Mouse (Mus musculus) midbrain, postnatal 0 days (tissue): ENCODE measurements around the gene Ubr4. TPM values are rescaled to one million over a fixed set of nuclear protein-coding genes. Genes with fewer than 3 reads are reported as not detected.

Source experiments
- ATAC-seq: fragments of 200-750 bp; cut with Nextera tagmentation; 2 replicates; pipeline ENCODE4 v1.8.0; 2017; ENCODE audit warnings: moderate number of reproducible peaks, mild to moderate bottlenecking, moderate TSS enrichment, moderate library complexity; ENCODE audit not compliant: low FRiP score
- DNase-seq: peaks from one replicate; pipeline ENCODE4 v3.0.0-alpha.2; 2015; ENCODE audit warnings: low spot score
- H3K27ac ChIP-seq: fragments of 300-500 bp; sonication (generic); 2 replicates; pipeline ENCODE4 v1.5.1; 2014; ENCODE audit warnings: low read depth, mild to moderate bottlenecking, low read length, mixed read lengths
- H3K27me3 ChIP-seq: fragments of 300-500 bp; sonication (generic); 2 replicates; pipeline ENCODE4 v1.6.1; 2014; ENCODE audit warnings: low read length, control low read depth, mixed read lengths; ENCODE audit not compliant: insufficient read depth
- H3K36me3 ChIP-seq: fragments of 300-500 bp; sonication (generic); 2 replicates; pipeline ENCODE4 v1.6.1; 2014; ENCODE audit warnings: low read length, control low read depth, mixed read lengths; ENCODE audit not compliant: insufficient read depth
- H3K4me1 ChIP-seq: fragments of 300-500 bp; sonication (generic); 2 replicates; pipeline ENCODE4 v1.6.1; 2014; ENCODE audit warnings: mild to moderate bottlenecking, control low read depth, antibody characterized with exemption, low read length, mixed read lengths; ENCODE audit not compliant: insufficient read depth
- H3K4me2 ChIP-seq: fragments of 300-500 bp; sonication (generic); 2 replicates; pipeline ENCODE4 v1.6.1; 2014; ENCODE audit warnings: low read depth, mild to moderate bottlenecking, low read length, mixed read lengths; ENCODE audit not compliant: poor library complexity, severe bottlenecking
- H3K4me3 ChIP-seq: fragments of 300-500 bp; sonication (generic); 2 replicates; pipeline ENCODE4 v1.5.1; 2014; ENCODE audit warnings: low read depth, mild to moderate bottlenecking, low read length, moderate library complexity
- H3K9ac ChIP-seq: fragments of 300-500 bp; sonication (generic); replicated peaks from 2 replicates; pipeline ENCODE4 v1.6.1; 2014; ENCODE audit warnings: mild to moderate bottlenecking, low read length, moderate library complexity, mixed read lengths; ENCODE audit not compliant: poor library complexity, severe bottlenecking
- H3K9me3 ChIP-seq: fragments of 300-500 bp; sonication (generic); 2 replicates; pipeline ENCODE4 v1.6.1; 2016; ENCODE audit warnings: low read length, control low read depth
- CTCF ChIP-seq: IDR thresholded peaks from 2 replicates; pipeline ENCODE4 v1.5.1; 2016; ENCODE audit warnings: antibody characterized with exemption, mild to moderate bottlenecking
- WGBS: fragments of 180-500 bp; shearing (Covaris S2); extraction: QIAGEN DNeasy Blood & Tissue Kit; methylation state at CpG from one replicate; pipeline ENCODE4 v1.1.7; 2014; 5-methylcytosine and 5-hydroxymethylcytosine counted together
- polyA plus RNA-seq: library from polyadenylated mRNA; unstranded; fragments of >200 nt; fragmentation: Nextera tagmentation; extraction: Ambion mirVana; gene quantifications from 2 replicates; pipeline ENCODE4 v1.2.1, GENCODE M21; 2015
- total RNA-seq: library from RNA; depleted of rRNA; stranded (reverse); fragments of >200 nt; gene quantifications from 2 replicates; pipeline ENCODE4 v1.2.3, GENCODE M21; 2014; rRNA removed

Ubr4 gene
- total RNA-seq (164 and 176 TPM in 2 replicates), polyA plus RNA-seq (59.8 and 63.6 TPM in 2 replicates)

DNA sequence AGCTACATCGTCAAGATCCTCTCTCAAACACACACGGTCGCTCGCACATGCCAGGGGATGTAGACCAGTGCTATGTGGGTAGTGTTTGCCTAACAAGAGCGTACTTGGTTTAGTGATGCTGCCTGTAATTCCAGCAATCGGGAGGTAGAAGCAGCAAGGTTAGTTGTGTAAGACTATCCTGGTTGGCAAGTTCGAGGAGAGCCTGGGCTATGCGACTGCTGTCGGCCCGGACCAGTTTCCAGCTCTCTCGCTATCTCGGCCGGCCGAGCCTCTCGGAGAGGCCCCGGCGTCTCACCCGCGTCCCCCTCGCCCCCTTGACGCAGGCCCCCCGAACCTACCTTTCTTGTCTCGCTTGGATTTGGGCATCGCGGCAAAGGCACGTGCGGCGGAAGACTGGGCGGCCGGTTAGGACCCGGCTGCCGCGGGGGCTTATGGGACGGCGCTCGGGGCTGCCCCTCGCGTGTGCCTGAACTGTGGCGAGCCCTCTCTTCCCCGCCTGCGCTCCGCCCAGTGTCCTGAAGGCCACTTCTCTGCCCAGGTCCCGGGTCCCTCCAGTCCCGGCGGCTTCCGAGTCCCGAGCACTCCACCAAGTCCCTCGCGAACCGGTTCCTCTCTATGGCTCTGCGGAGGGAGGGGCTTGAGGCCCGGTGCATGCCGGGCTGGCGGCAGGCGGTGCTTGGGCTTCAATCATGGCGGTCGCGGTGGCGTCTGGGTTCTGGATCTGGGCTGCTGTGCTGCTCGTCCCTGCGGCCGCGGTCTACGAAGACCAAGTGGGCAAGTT lies at the start of gene Ubr4, which contains the start of the genes Mrto4 and Emc1:
Gene Ubr4, plus strand, starts transcription at position 679 of the 781 bp plus-strand sequence.
Gene Mrto4, minus strand, starts transcription at position 646 of the 781 bp plus-strand sequence.
Gene Emc1, plus strand, starts transcription at position 657 of the 781 bp plus-strand sequence.
- no peak for TF ChIP-seq CTCF
- Histone ChIP-seq H3K4me1 (peaks cover 13% of the 10 kb centered on the region; the same call in 1 of the 2 replicates), H3K9ac (peak within 1 kb of the TSS; percentile 94), H3K27ac (peak within 1 kb of the TSS; percentile 96), H3K4me3 (peak within 1 kb of the TSS; percentile 75), H3K9me3 (no peaks in the 10 kb centered on the region), H3K36me3 (peaks cover 27% of the 10 kb centered on the region), H3K27me3 (no peaks in the 10 kb centered on the region), H3K4me2 (peak within 1 kb of the TSS; percentile 89)
- DNase-seq (peak; percentile 84), ATAC-seq (peak; percentile 93)
- under 1% methylated on average over 61 of the region's 64 CpGs for WGBS

DNA sequence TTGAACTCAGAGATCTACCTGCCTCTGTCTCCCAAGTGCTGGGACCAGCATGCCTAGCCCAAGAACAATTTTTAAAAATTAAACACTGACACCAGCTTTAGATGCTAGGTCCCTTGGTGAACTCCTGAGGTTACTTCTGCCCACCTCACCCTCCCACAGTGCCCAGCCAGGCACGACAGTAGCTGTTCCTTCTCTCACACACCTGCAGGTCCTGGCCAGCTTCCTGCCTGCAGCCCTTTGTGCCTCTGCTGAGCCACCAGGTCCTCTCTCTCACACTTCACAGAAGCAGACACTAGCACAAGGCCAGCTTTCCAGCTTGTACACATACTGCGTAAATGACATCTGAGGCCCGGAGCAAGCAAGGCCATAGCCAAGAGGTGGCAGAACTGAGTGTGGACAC lies 46.9 kb upstream of the Ubr4 start:
- Histone ChIP-seq H3K36me3 (peaks cover 33% of the 10 kb centered on the region), H3K27ac (no peak overlapping the region), H3K9me3 (no peaks in the 10 kb centered on the region), H3K9ac (no peak overlapping the region), H3K4me2 (no peak overlapping the region), H3K4me3 (no peak overlapping the region), H3K27me3 (no peaks in the 10 kb centered on the region), H3K4me1 (peaks cover 5% of the 10 kb centered on the region; the same call in 1 of the 2 replicates)
- DNase-seq (no peak), ATAC-seq (no peak)
- WGBS = 91% methylated on average over 3 of the region's 3 CpGs
- TF ChIP-seq CTCF = no peak

DNA sequence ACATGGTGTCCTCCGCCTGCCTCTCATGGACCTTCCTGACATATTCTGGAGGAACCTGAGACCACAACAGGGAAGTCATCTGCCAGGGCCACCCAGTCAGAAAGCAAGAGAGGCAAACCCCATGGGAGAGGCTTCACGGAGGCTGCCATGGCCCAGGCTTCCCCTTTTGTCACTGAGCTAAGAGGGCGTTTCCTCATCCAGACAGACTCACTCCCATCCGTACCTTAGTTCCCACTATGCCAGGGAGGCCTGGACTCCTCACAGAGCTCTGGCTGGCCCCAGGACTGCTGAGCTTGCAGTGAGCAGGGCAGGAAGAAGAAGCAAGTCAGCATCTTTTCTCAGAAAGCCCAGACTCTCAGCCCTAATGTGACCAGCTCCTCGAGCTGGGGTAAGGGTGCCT lies 44.5 kb upstream of the Ubr4 start:
- peaks cover 13% of the 10 kb centered on the region; the same call in 1 of the 2 replicates for H3K4me1 ChIP-seq
- 85% methylated on average over 5 of the region's 5 CpGs for WGBS
- H3K4me3 ChIP-seq = no peak overlapping the region
- H3K4me2 ChIP-seq = no peak overlapping the region
- DNase-seq = no peak
- no peaks in the 10 kb centered on the region for H3K9me3 ChIP-seq
- no peak for ATAC-seq
- H3K9ac ChIP-seq = no peak overlapping the region
- H3K27ac ChIP-seq = no peak overlapping the region
- H3K36me3 ChIP-seq = peaks cover 12% of the 10 kb centered on the region; the same call in 1 of the 2 replicates
- no peaks in the 10 kb centered on the region for H3K27me3 ChIP-seq
- TF ChIP-seq CTCF = no peak

DNA sequence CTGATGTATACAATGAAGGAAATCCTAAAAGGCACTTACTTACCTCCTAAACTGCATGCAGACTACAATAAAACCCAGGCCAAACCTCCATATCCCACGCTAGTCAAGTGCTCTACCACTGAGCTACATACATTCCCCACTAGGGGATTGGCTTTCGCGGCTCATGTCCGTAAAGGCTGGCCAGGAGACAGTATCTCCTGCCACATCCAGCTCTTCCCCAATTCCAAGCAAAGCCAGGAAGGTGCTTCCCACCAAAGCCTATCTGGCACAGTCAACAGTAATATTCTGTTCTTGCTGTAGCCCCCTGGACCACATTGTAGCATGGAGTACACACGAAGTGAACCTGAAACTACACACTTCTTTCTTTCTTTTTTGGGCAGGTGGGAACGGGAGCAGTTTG lies 42.8 kb upstream of the Ubr4 start:
- Histone ChIP-seq H3K27me3 (no peaks in the 10 kb centered on the region), H3K4me3 (peak overlapping the region; percentile 91), H3K9me3 (no peaks in the 10 kb centered on the region), H3K9ac (peak overlapping the region; percentile 72), H3K36me3 (peaks cover 16% of the 10 kb centered on the region), H3K27ac (no peak overlapping the region), H3K4me2 (peak overlapping the region; percentile 92), H3K4me1 (peaks cover 13% of the 10 kb centered on the region; the same call in 1 of the 2 replicates)
- TF ChIP-seq CTCF = 0 out of 2 replicates have a peak, but pooled peaks have one; percentile 28
- no peak for ATAC-seq
- WGBS = 16% methylated on average over 6 of the region's 6 CpGs
- DNase-seq = no peak

DNA sequence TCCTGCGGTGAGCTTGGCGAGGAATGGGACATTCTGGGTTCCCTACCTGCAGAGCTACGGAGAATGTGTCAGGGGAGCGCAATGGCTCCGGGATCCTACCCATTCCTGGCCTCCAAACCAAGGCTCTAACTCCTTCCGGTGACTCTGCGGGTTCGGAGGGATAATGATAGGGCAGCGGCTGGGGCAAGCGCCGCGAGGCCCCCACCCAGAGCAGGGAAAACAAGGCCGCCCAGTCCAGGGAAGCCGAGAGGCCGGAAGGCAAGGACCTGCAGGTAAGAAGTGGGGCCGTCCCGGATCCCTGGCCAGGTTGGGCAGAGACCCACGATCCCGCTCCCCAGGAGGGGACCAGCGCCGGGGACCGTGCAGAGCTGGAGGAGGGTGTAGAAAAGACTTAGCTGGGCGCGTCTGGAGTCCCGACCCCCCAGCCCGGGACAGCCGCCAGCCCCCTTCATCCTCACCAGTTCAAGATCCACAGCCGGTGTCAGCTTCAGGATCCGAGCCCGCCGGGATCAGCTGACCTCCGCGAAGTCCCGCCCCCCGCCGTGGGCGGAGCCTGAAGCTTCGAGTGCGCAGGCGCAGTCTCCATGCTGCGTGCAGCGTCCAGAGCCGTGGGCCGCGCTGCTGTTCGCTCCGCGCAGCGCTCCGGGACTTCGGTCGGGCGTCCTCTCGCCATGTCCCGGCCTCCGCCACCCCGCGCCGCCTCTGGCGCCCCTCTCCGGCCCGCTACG lies 42.1 kb upstream of the Ubr4 start, which contains the start of the genes Pqlc2 and Akr7a5:
Gene Pqlc2, minus strand, starts transcription at position 538 of the 728 bp plus-strand sequence.
Gene Akr7a5, plus strand, starts transcription at position 574 of the 728 bp plus-strand sequence.
- 0 out of 2 replicates have a peak, but pooled peaks have one; percentile 25 for TF ChIP-seq CTCF
- Histone ChIP-seq H3K9me3 (no peaks in the 10 kb centered on the region), H3K9ac (peak within 1 kb of the TSS; percentile 80), H3K4me2 (peak within 1 kb of the TSS; percentile 92), H3K36me3 (peaks cover 22% of the 10 kb centered on the region), H3K27me3 (no peaks in the 10 kb centered on the region), H3K4me1 (peaks cover 13% of the 10 kb centered on the region; the same call in 1 of the 2 replicates), H3K4me3 (peak within 1 kb of the TSS; percentile 91), H3K27ac (peak within 1 kb of the TSS; percentile 67)
- peak; percentile 84 for ATAC-seq
- WGBS = under 1% methylated on average over 62 of the region's 63 CpGs
- peak; percentile 96 for DNase-seq
